Mouse (Mus musculus) small intestine, adult 2 months (tissue): Measurements from ENCODE around the gene Dctn2.

ENCODE experiments used
- CTCF ChIP-seq: fragments of 200-500 bp; IDR thresholded peaks from 2 replicates; pipeline ENCODE4 v1.5.1; 2012; ENCODE audit warnings: low read depth, mild to moderate bottlenecking, control low read depth, inconsistent platforms, low read length, moderate library complexity, mixed read lengths; ENCODE audit not compliant: insufficient replicate concordance, insufficient read length; ENCODE audit errors: extremely low read depth
- POLR2A ChIP-seq: fragments of 200-500 bp; IDR thresholded peaks from 2 replicates; pipeline ENCODE4 v1.6.1; 2012; ENCODE audit warnings: low read depth, mild to moderate bottlenecking, control low read depth, inconsistent platforms, low read length, moderate library complexity

DNA sequence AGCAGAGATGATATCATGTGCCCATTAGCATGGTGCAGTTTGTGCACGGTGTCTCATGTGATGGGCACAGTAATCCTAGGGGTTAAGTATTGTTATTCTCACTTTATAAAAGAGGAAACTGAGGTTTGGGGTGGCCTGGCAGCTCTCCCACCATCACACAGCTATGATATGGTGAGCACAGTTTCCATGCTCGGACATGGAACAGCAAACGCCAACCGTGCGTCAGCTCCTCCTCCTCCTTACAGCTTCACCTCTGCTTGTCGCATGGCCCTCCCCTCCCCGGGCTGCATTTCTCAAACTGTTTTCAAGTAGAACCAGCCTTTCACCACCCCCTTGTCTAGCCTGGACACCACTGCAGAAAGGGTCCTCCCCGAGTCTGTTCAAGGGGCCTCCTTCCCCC lies 7.7 kb upstream of the Dctn2 start:
- no peak for TF ChIP-seq POLR2A
- no peak for TF ChIP-seq CTCF
